Mouse (Mus musculus) brain, embryonic 14.5 days (tissue): ENCODE results near the gene Dhx37.

Source experiments
- CTCF ChIP-seq: fragments of 200-500 bp; IDR thresholded peaks from 2 replicates; pipeline ENCODE4 v1.5.1; 2012; ENCODE audit warnings: inconsistent platforms, mild to moderate bottlenecking, moderate library complexity, borderline replicate concordance; ENCODE audit not compliant: insufficient read depth, insufficient read length; ENCODE audit errors: extremely low read depth
- POLR2A ChIP-seq: fragments of 200-500 bp; IDR thresholded peaks from 2 replicates; pipeline ENCODE4 v1.6.1; 2012; ENCODE audit warnings: mild to moderate bottlenecking, inconsistent platforms, borderline replicate concordance; ENCODE audit not compliant: poor library complexity, insufficient read depth, insufficient read length, severe bottlenecking; ENCODE audit errors: extremely low read depth

DNA sequence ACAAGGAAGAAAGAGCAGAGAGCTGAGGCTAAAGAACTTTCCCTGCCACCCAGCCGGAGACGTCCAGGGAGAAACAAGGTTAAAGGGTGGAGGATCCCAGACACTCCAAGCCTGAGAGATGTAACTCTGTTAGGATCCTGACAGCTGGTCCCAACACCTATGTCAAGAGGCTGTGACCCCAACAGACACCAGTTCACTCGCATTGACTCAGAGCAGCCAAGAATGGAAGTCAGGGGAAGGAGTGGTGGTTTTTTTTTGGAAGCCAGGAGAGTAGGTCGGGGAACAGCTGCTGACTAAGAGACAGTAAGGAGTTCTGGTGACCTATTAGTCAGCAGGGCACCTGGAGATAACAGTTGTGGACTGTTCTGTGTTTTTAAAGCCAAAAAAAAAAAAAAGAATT is 61.9 kb downstream of the Dhx37 start:
- TF ChIP-seq POLR2A (no peak), CTCF (no peak)
